Mouse (Mus musculus) spleen, adult 2 months (tissue): ENCODE data around the gene Dpysl5.

Source experiments
- CTCF ChIP-seq: fragments of 200-500 bp; IDR thresholded peaks from 2 replicates; pipeline ENCODE4 v1.5.1; 2011; ENCODE audit warnings: mild to moderate bottlenecking, inconsistent platforms; ENCODE audit not compliant: insufficient read depth, insufficient read length, insufficient replicate concordance; ENCODE audit errors: extremely low read depth
- POLR2A ChIP-seq: fragments of 200-500 bp; IDR thresholded peaks from 2 replicates; pipeline ENCODE4 v1.6.1; 2011; ENCODE audit warnings: low read depth, low read length, inconsistent platforms

GRCm38 (mm10) chr5:30700361-30701000, 10.9 kb upstream of the Dpysl5 start:
- no peak for TF ChIP-seq CTCF
- no peak for TF ChIP-seq POLR2A
